In genomic region chr4:111447918-111448317, GRCm38 (mm10) we compare ENCODE assay signal across 31 mouse cellular contexts.
"Had no signal": no experiment of that assay in that cellular context is flagged by ENCODE, and none has a peak within 500 bp of the region (broad histone marks: within the 10 kb centered on the region; RNA-seq: fewer than 3 reads in every experiment).

No protein-coding gene starts in this region.

- H3K4me3 ChIP-seq: heart, embryonic 10.5 days; heart, embryonic 12.5 days; heart, embryonic 13.5 days; heart, embryonic 15.5 days; hindbrain, embryonic 10.5 days; hindbrain, embryonic 12.5 days; hindbrain, embryonic 13.5 days; hindbrain, embryonic 15.5 days; intestine, embryonic 15.5 days; kidney, embryonic 15.5 days; left cerebral cortex, adult 2 months had no signal

- H3K9ac ChIP-seq: heart, embryonic 12.5 days; heart, embryonic 13.5 days; heart, embryonic 15.5 days; hindbrain, embryonic 12.5 days; hindbrain, embryonic 13.5 days; hindbrain, embryonic 14.5 days; hindbrain, embryonic 15.5 days; intestine, embryonic 15.5 days; kidney, embryonic 15.5 days had no signal

- H3K9me3 ChIP-seq: heart, embryonic 10.5 days; heart, embryonic 12.5 days; heart, embryonic 13.5 days; heart, embryonic 15.5 days; hindbrain, embryonic 10.5 days; hindbrain, embryonic 12.5 days; hindbrain, embryonic 13.5 days; hindbrain, embryonic 15.5 days; intestine, embryonic 15.5 days; kidney, embryonic 15.5 days had no signal

- DNase-seq: heart, postnatal 10 days; heart, postnatal 14 days; heart, postnatal 36 days; heart, postnatal 4 days; kidney, adult 11 months; kidney, adult 18-20 months; kidney, adult 2 months; kidney, adult 8-10 months; kidney, adult 9 months; kidney, postnatal 10 days; kidney, postnatal 14 days; kidney, postnatal 25 days; kidney, postnatal 36 days; kidney, postnatal 4 days; layer of hippocampus, adult 9-11 months; layer of hippocampus, postnatal 36 days had no signal

- H3K36me3 ChIP-seq: heart, embryonic 15.5 days; intestine, embryonic 15.5 days had no signal

- H3K27me3 ChIP-seq: heart, embryonic 12.5 days; heart, embryonic 13.5 days; heart, embryonic 15.5 days; hindbrain, embryonic 12.5 days; hindbrain, embryonic 13.5 days; hindbrain, embryonic 15.5 days; intestine, embryonic 15.5 days; kidney, embryonic 15.5 days had no signal

- H3K4me2 ChIP-seq: heart, embryonic 11.5 days; heart, embryonic 12.5 days; heart, embryonic 13.5 days; heart, embryonic 15.5 days; hindbrain, embryonic 12.5 days; hindbrain, embryonic 13.5 days; hindbrain, embryonic 14.5 days; hindbrain, embryonic 15.5 days; intestine, embryonic 15.5 days; kidney, embryonic 15.5 days had no signal

- H3K27ac ChIP-seq: heart, embryonic 10.5 days; heart, embryonic 13.5 days; heart, embryonic 15.5 days; hindbrain, embryonic 10.5 days; hindbrain, embryonic 12.5 days; hindbrain, embryonic 13.5 days; hindbrain, embryonic 14.5 days; hindbrain, embryonic 15.5 days; hindbrain, postnatal 0 days; intestine, embryonic 15.5 days; kidney, embryonic 15.5 days; kidney, postnatal 0 days; left cerebral cortex, adult 2 months had no signal
